Mouse (Mus musculus) MEL (cell line): ENCODE results near the gene Hmgcll1.

Experiments
- POLR2A ChIP-seq, 2 experiments: IDR thresholded peaks; 2 replicates each; pipeline ENCODE4 v1.6.1; 2011 to 2012; ENCODE audit warnings: low read length in 2 of 2, mild to moderate bottlenecking in 2 of 2, control low read depth in 1 of 2, improper control_type of control experiment in 1 of 2, low read depth in 1 of 2, moderate library complexity in 1 of 2; ENCODE audit not compliant: control insufficient read depth in 1 of 2, insufficient read depth in 1 of 2, poor library complexity in 1 of 2
- SIN3A ChIP-seq: IDR thresholded peaks from 2 replicates; pipeline ENCODE4 v1.6.1; 2012; ENCODE audit warnings: low read length, improper control_type of control experiment, inconsistent platforms
- ZMIZ1 ChIP-seq: IDR thresholded peaks from 2 replicates; pipeline ENCODE4 v1.6.1; 2012; ENCODE audit warnings: low read depth, mild to moderate bottlenecking, inconsistent platforms, low read length, improper control_type of control experiment, moderate library complexity

DNA sequence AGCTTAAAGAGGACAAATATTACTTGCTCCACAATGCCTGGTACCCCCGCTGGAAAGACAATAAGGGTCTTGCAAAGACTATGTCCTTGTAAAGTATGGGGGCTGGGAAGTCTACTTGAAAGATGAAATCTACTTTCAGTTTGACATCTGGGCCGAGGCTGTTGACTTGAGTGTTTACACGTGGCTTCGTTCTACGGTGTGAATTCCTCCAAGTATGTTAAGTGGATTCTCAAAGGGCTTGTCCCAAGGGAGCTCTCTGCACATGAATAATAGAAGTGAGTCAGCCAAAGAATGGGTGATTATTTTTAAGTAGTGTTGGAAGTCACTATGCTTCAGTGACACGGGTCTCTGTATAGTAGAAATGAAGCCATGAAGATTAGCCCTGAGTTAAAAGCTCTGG, 11.0 kb upstream of the Hmgcll1 start:
- TF ChIP-seq SIN3A (no peak), POLR2A (IDR thresholded peaks at IDR 0.05; ENCODE audit: control insufficient read depth in 1 of 2, insufficient read depth in 1 of 2, low read depth in 1 of 2, low read length in 2 of 2, poor library complexity in 1 of 2) (no peak), ZMIZ1 (no peak)
